Mouse (Mus musculus) c-Kit-positive CD71-positive TER-119-negative erythroid progenitor cells, embryonic 14.5 days (primary cell): ENCODE data around the gene Apba2.

Source experiments
- DNase-seq: peaks from one replicate; pipeline ENCODE4 v3.0.0-alpha.2; 2013; ENCODE audit warnings: low read depth

Gene Apba2

DNA sequence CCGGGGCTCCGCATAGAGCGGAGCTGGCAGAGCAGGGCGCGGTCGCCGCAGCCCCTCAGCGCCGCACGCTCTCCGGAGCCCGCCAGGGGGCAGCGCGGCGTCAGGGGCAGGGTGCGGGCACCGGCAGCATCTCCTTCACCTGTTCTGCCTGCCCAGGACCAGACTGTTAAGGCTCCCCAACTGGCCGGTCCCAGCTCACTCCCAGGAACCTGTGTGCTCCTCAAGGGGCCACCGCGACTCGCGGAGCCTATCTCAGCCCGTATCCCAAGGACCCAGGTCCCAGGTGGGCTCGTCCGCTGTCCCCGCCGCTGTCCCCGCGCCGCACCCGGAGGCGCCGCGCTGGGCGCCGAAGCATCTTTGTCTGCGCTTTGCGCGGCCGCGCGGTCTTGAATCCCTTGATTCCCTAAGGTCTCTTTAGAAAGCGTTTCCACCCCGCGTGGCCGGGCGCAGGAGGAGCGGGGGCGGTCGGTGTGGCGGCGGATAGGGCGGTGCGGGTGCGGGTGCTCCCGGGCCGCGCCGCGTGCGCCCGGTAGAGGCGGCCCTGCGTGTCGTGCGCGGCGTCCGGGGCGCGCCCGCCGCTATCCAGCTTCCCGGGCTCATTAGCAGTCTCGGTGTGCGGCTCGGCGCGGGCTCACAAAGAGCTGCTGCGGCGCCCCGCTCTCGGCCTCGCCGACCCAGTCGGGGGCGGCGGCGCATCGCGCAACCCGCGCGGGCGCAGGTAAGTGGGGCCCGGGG lies at the start of gene Apba2:
Gene Apba2 (plus strand): TSS at position 171 of the 735 bp plus-strand sequence.
- no peak for DNase-seq

DNA sequence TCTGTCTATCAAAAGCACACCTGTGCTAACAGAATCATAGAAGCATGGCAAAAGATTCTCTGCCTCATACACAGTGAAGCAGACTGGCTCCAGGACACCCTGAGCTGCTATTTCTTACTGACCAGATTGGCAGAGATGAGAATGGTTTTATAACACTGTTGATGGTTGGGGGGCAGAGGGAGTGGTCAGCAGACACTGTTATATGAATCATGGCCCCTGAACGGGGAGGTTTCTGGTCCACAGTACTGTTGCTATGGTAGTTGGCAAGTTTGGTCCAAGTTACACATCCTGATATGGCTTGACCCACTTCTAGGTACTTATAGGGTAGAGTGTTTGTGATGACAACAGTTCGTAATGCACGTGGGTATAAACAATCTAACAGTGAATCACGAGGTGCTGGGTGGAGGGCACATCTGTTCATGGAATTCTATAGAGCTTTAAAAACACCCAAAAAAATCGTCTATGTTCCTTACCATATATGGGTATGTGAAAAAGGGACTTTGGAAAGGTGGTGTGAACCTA lies 49.6 kb upstream of the Apba2 start:
- DNase-seq, result no peak

DNA sequence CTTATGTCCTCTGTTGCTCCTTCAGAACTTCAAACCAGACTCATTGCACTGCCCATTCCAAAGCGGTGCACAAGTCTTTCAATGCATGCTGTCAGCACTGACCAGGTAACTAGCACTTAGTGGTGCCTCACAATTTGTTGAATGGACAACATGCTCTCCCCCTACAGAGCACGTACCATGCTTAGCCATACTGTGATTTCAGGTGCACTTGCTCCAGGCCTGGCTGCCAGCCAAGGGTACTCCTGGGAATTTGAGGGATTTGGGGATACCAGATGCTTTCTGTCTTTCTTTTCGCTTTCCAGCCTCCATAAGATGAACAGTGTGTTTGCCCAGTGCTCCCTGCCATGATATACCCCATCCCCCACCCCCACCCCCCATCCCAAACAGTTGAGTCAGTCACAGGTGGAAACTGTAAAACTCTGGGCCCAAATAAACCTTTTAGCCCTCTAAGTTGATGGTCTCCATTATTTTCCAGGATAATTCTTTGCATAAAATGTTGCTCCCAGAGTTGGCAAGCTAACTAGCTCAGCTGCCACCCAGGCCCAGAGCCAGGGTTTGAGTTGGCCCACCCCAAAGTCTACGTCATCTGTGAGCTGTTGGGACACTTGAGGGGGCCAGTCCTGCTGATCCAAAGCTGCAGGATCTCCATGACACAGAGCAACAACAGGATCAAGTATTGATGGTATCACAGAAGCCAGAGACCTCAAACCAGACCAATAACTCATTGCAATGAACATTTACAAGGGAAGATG lies 48.9 kb upstream of the Apba2 start:
- no peak for DNase-seq

DNA sequence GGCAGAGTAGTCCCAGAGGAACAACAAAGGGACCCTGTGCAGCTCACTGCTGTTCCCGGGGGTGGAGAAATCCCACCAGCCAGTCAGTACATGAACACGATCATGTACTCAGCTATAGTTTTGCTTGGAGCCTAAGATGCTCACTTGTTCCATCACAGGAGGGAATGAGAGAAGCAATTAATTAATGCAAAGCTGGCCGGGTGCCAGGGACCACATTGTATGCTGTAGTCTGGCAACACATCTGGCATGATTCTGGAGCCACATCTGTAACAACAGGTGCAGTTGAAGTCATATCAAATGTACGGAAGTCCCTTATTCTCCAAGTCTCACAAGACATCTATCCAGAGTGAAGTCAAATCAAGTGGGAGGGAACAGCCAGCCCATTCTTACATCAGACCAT lies 45.3 kb upstream of the Apba2 start:
- DNase-seq, result no peak

DNA sequence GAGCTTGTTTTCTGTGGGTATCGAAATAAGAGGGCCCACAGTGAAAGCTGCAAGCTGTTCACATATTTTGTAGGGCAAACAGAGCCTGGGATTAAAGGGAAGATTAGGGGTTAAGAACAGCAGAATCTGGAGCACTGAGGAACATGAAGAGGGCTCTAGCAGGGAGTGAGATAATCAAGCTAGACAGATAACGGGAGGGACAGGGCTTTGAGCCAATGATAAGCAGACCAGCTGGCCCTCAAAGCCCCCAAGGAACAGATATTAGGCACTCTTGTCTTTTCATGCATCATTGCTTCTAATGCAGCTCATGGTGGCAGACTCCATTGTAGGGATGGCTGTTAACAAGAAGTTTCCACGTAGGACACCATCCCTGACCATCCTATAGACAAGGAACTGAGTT lies 44.8 kb upstream of the Apba2 start:
- no peak for DNase-seq

DNA sequence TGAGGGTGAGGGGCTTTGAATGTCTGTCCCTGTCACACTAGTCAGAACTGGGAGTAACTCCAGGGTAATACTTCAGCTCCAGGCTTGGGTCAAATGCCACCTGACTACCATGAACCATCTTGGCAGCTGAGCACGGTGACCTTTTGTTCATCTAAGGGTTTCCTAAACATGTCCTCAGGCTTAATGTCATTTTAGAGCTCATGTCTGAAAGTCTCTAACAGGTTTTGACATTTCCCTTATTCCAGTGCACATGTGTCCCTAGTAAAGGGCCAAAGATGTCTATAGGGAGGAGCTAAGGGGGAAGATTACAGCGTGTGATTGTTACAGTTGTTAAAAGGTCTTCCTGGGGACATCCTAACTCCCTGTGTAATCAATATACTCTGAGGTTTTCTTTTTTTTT lies 43.7 kb upstream of the Apba2 start:
- DNase-seq, result no peak

DNA sequence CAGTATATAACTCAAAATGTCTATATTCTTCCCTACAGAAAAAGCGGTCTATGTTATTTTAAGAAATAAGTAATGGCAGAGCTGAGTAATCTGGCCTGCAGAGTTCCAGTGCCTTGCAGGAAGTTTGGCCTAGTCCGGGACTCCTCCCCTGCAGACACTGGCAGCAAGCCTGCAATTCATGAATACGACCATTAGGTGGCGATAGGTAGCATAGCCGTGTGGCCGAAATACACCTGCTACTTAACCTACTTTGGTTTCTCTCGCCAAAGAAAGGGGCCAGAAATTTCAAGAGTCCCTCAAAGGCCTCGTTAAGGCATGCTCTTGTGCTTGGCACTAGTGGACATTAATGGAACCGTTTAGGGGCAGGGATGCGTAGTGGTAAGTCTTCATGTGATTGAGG lies 4.1 kb upstream of the Apba2 start:
- DNase-seq, result no peak

DNA sequence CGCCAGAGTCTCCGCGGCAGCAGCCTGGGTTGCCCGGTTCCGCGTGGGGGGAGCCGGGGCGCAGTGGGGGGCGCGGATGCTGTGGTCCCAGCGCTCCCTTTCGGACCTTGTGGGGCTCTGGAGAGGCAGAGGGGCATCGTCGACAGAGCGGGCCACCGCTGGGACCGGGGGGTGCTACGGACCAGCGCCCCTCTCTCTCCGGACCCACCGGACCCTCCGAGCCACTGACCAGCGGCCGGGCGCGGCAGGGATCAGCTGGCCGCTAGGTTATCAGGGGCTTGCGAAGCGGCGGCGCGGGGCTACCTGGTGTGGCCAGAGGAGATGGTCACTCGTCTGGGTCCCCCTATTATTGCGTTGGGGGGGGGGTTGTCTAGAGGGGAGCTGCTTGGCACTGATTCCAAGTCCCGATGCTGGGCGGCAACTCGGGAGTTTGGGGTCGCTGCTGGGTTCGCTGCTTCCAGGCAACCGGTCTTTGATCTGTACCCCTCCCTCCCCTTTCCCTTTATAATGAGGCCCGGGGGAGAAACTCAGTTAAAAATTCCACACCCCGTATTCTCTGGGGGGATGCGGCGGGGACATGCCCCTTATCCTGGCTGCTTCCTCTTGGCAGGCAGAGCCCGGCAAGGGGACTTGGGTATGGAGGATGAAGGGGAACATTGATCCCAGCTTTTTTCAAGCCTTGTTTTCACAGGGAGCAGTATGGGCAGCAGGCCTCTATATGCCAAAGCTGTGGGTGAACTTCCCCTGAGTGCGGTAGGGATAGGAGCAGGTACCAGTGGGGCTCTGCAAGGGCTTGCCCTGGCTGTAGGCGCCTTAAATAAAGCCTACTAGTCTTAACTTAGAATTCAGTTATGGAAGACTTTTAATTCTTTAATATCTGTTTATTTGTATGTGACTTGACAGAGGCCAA lies 1.0 kb downstream of the Apba2 start:
- no peak for DNase-seq

DNA sequence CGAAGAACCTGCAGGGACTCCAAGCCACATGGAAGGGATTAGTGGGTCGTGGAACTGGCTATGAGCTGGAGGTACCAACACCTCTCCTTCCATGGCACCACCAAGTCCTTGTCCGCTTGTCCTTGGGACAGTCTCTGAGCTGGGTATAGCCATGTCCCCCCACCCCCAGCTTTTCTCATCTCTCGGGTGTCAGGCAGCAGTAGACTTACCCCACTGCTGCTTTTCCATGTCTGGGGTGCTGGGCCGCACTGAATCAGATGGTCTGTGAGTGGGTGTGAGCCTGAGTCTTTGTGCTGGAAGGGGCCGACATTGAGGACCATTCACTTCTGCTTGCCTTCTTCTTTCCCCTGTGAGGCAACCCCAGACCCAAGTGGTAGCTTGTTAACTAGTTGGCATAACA lies 2.1 kb downstream of the Apba2 start:
- no peak for DNase-seq

DNA sequence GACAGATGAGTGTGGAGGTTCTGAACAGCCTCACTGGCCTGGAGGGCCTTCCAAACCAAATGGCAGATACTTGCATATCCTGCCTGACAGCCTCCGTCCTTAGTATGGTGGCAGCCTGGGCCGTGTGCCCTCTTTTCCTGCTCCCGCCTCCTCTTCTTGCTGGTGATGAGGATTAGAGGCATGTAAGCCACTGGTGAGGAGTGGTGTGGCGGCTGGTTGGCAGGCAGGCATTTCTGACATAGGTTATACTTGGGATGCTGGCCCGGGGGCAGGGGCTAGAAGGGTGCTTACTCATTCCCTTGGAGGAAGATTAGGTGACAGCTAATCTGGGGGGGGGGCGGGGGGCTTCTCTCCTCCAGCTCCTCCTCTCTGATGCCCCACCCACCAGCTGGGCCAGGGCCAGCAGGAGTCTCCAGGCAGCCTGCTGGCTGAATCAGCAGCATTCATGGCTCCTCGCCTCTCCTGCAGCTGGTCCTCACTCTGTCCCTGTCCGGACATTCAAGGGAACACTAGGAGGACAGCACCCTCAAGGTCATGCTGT lies 3.3 kb downstream of the Apba2 start:
- DNase-seq, result no peak

DNA sequence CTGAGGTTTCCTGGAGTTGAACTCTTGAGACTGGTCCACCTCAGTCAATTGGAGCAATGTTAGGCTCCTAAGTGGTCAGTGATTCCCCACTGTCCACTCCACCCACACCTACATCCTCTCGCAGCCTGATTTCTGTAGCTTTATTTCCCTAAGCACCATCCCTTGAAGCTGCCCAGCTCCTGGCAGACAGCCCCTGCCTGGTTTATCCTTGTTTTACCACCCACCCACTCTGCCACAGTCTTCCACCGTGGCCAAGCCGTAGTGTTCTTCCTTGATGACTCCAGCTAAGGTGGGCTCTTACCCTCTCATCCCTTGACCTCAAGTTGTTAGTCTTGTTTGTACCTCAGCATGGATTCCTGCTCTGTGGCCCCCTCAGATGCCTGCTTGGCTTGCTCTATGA lies 4.1 kb downstream of the Apba2 start:
- DNase-seq, result no peak

DNA sequence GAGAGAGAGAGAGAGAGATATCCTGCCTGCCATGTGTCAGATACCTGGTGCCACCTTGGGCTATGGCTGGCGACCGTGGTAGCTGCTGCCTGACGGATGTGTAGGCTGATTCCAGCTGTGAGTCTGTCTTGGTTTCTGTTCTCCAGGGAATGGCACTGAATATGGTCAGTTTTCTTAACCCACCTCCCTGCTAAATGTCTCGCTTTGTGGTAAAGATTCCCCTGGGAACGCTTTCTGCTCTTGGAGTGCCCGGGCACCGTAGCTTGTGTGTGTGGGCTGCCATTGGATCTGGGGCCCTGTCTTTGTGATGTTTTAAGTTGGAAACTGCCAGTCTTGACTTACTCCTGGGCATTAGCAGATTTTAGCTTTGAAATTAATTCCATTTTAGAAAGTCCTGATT lies 7.3 kb downstream of the Apba2 start:
- no peak for DNase-seq

DNA sequence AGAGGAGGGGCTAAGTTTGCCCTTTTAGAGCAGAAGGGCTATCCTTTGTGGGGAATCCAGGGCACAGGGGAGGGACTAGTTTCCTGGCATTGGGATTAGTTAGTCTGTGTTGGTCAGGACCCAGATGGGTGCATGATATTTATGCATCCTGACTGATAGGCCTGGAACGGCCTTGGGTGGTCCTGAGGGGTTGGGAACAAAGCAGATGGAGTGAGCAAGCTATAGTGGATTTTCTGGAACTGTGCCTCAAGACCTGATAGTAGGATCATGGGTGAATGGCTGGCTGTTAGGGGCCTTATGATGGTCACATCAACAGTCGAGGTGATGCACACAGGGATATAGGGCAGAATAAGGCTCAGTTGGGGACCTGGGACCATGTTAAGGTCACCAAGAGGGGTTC lies 8.4 kb downstream of the Apba2 start:
- no peak for DNase-seq

DNA sequence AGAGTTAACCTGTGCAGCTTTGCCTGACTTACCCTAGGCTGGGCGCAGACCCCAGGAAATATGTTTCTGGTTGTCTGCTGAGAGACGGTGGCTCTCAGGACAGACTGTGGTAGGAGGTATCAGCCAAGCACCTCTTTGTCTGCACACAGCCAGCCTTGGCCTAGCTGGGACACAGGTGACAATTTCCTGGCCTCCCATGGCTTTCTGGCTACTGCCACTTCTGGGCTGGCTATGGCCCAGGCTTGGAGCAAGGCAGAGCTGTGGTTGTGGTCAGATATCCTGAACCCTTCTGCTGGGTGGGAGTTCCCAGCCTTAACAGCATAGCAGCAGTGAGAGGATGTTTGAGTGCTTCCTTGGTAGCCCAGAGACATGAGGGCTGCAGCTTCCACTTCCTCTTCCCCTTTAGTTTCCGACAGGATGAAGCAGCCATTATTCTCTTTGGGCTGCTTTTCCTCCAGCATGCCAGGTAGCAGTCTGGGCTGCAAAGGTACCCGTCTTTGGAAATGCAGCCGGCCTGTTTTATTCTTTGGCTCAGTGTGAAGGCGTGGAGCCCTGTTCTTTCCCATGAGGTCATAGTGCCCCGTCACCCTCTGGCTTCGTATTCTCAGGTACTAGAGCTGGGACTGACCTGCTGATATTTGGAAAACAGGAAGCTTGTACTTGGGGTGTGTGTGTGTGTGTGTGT lies 9.2 kb downstream of the Apba2 start:
- DNase-seq, result no peak

DNA sequence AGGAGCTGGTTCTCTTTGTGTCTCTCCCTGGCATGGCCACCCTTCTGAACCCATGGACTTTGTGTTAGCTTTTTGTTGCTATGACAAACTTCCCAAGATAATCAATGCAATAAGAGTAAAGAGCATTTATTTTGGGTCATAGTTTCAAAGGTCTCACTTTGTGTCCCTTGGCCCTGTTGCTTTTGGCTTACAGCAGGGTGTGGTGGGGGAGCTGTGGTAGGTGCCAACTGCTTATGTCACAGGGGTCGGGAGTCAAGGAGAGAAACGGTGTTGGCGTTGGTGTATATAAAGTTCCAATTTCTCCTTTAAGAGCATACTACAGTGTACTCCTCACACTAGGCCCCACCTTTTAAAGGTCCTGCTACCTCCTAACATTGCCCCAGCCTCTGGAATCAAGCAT lies 12.1 kb downstream of the Apba2 start:
- no peak for DNase-seq

DNA sequence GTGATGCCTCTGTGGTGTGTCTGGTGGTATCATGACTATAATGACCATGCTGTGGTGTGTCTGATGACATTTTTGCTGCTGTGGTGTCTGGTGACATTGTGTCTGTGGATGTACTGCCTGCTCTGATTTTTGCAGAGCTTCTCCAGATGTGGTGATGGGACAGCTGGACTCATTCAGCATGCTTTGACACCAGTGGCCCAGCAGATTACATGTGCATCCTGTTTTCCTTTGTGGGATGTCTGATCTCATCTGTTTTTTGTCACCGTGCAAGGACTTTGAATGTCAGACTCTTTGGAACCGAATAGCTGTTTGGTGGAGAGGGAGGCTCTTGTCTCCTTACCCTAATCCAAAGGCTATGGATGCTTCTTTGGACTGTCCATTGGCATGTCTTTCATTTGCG lies 13.8 kb downstream of the Apba2 start:
- DNase-seq, result no peak

DNA sequence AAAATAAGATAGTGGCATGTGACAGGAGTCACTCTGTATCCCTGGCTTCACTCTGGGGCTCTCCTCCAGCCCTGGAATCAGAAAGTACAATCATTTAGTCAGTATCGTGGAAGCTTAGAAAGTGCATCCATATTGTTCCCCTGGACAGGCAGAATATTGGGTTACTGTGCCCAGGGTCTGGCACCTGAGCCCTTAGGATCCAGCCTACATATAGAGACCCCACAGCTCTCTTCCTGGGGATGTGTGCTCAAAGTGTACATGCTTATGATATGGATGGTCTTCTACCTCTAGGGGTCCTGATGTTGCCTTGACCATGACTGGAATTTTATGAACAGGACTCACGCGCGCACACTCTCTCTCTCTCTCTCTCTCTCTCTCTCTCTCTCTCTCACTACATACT lies 14.4 kb downstream of the Apba2 start:
- DNase-seq, result no peak

DNA sequence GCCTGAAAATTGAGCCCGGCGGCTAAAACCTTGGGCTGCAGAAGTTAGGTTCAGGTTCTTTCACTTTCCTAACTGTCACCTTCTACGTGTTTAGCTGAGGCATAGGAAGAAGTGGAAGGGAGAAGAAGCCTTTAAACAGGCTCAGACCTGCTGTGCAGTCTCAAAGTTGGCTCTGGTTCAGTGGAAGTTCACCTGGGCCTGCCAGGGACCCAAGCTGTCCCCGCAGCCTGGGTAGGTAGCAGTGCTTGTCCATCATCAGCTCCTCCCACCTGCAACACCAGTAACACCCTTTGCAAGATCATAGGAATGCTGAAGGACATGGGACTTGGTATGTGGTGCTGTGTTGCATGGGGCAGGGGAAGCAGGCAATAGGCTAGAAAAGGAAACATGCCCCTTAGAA lies 17.6 kb downstream of the Apba2 start:
- no peak for DNase-seq

DNA sequence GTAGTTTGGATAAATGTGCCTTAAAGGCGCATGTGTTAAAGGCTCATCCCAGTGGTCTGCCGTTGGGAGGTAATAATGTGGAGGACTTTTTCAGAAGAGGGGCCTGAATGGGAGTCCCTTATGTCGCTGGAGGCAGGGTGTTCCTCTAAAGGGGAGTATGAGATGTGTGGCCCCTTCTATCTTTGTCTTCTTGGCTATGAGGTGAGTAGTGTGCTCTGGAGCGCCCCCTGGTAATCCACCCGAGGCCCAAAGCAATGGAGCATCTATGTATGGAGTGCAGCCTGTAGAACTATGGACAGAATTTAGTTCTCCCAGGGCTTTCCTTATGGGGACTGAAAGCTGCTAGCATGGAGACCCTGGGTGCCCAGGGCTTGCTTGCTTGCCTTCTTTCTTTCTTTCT lies 18.0 kb downstream of the Apba2 start:
- DNase-seq, result no peak

DNA sequence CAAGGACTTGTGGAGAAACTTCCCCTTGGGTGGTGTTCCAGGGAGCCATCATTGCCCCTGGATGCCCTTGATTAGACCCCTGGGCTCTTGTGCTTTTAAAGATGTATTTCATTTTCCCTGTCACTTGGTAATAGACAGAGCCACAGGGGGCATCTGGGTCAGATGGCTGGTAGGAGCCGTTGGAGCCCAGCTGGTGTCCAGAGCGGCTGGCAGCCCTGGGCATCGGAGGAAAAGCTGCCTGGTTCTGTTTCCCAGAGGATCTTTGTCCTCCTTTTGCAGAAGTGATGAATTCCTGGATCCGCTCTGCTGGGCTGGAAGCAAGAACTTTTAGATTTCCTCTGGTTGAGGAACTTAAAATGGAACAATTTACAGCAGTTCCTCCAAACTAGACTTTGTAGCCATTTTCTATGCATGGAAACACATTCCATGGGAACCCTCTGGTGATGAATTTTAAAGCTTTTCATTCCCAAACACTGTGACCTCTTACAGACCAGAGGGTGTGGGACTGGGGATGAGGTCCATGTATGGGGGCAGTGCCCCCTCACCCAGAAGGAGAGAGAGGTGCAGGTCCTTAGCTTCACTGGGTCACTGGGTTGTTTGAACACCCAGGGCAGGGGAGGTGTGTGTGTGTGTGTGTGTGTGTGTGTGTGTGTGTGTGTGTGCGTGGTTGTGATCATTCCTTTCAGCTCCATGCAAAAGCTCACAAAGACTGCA lies 20.3 kb downstream of the Apba2 start:
- DNase-seq, result no peak

DNA sequence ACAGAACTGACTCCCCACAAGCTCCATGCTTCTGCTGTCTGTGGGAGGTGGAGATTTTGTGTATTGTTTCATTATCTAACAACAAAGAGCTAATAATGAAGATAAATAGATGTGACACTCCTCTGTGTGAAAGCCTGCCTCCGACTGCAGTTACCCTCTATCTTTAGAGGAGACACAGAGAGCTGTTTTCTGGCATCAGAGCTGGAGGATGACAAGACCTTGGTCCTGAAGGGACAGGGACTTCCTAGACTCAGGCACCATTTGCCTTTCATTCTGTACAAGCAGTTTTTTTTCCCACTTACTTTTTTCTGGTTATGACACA lies 20.9 kb downstream of the Apba2 start:
- no peak for DNase-seq
